Mouse (Mus musculus) liver, postnatal 0 days (tissue): ENCODE measurements around the gene Chst12.

Experiments used
- CTCF ChIP-seq: sonication (generic); IDR thresholded peaks from 2 replicates; pipeline ENCODE4 v1.5.1; 2016; ENCODE audit warnings: antibody characterized with exemption, low read depth
- EP300 ChIP-seq: IDR thresholded peaks from 2 replicates; pipeline ENCODE4 v1.6.1; 2016; ENCODE audit warnings: antibody characterized with exemption, low read depth, mild to moderate bottlenecking

DNA sequence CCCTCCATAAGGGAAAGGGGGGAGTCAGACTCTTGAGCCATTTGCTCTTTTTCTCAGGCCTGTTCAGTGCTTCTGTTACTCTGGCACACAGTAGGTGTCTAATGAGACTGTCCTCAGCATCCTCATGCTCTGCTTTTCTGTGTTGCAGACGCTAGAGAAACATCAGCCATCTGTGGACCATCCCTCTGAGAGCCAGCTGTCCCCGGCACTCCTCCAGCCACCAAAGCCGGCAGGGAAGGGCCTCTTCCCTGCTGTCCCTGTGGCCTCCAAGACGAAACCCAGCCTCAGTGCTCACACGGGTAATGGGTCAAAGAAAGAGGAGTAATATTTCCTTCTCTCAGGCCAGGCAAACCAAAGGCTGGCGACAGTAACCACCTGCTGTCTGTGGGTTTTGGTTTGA, 14.2 kb upstream of the Chst12 start:
- no peak for TF ChIP-seq EP300
- TF ChIP-seq CTCF: no peak
